Mouse (Mus musculus) frontal cortex, adult 2 months (tissue): ENCODE results near the gene Pabpc4. TPM values are rescaled to one million over a fixed set of nuclear protein-coding genes. Genes with fewer than 3 reads are reported as not detected.
"Not testable (repeated sequence)": the region's sequence is repeated elsewhere in the genome, so short reads cannot be mapped to it uniquely, and the experiment has no call there.

Experiments
- DNase-seq, 2 experiments: peaks; one replicate each; pipeline ENCODE4 v3.0.0; 2022; ENCODE audit warnings: low spot score in 1 of 2; ENCODE audit errors: extremely low spot score in 1 of 2
- polyA plus RNA-seq: library from polyadenylated mRNA; depleted of rRNA; stranded (reverse); fragments of >200 nt; gene quantifications from 2 replicates; pipeline ENCODE4 v1.2.3, GENCODE M21; 2012

Gene Pabpc4
- polyA plus RNA-seq, 1 experiment, result 39.4 TPM

DNA sequence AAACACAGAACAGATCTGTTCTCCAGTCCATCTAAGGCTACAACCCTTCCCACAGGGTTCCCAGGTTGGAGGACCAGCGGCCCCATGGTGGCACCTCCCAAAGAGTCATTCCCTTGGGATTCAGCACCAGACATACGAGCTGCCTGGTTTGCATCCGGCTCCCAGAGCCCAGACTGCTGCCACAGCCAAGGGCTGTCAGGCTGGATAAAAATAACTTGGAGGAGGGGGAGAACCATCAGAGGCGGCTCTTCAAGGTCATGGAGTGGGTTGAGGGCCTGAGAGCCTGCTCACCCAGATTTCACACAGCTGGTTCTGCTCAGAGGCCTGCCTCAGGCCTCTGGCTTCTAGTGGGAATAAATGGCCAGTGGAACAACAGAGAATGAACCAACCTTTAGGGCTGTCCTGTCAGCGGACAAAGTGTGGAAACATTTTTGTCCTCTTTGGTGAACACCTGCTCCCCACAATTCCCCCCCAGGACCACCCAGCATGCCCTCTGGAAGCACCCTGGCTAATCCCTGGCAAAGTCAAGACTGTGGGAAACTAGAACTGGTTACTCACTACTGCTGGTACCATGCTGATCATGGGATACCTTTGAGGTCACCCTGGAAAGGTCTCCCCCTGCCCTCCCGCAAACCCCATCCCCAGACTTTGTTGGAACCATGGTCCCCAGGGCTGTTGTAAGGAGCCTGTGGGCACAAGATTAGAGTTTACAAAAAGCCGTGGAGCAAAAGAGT is 14.8 kb upstream of the Pabpc4 start:
- DNase-seq, result no peak

DNA sequence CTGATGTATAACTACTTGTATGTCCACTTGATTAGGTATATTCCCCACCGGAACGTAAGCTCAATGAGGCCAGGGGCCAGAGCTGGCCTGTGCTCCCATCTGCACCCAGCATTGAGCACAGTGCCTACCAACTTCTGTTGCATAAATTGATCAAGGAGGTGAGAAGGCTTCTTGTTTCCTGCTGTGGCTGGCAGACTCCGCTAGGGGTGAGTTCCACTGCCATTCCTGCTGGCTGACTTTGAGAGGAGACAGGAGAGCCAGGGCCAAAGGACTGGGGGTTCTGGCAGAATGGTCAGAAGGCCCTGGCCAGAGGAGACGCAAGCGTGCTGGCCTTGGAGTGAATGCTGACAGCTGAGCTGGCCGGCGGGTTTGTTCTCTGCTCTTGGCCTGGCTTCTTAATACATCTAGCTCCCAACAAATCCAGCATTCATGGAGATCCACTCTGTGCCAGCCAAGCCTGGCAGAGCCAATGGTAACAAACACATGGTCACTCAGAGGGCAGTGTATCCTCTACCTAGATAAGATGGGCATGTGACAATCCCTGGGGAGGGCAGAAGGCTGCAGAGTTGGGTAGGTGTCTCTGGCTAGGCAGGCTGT is 13.1 kb upstream of the Pabpc4 start:
- DNase-seq, result peak; percentile 68 to 72

DNA sequence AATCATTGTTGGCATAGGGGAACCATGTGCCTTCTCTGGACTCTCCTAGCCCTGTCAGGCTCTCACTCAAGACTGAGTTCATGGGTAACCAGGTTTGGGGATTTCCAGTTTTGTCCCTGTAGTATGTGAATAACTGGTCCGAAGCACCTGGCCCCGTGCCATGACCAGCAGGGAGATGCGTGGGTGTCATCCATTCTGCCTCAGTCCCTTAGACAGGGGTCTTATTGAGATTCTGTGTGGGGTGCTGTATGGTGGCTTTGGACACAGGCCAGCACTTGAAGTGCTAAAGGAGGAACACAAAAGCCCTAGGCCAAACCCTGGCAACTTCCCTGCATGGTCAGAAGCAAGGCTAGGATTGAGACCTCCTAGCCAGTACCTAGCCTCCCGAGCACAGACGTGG is 9.9 kb upstream of the Pabpc4 start:
- DNase-seq, result no peak

DNA sequence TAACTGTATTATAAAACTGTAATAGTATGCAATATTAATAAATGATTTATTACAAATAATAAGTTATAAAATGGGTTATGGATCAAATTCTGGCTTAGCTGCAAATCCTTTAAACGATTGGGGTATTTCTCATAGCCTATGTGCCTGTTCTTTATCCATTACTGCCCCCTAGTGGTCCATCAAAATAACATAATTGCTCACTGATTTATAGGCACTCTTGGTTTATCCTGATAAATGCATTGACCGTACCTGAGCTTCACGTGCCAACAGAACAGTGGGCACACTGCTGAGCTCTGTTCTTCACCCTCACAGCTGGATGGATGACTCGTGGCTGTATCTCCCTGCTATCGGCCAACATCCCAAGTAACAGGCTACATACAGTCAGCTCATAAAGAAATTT is 7.5 kb upstream of the Pabpc4 start:
- peak in 1 of 2 experiments; percentile 86 for DNase-seq

DNA sequence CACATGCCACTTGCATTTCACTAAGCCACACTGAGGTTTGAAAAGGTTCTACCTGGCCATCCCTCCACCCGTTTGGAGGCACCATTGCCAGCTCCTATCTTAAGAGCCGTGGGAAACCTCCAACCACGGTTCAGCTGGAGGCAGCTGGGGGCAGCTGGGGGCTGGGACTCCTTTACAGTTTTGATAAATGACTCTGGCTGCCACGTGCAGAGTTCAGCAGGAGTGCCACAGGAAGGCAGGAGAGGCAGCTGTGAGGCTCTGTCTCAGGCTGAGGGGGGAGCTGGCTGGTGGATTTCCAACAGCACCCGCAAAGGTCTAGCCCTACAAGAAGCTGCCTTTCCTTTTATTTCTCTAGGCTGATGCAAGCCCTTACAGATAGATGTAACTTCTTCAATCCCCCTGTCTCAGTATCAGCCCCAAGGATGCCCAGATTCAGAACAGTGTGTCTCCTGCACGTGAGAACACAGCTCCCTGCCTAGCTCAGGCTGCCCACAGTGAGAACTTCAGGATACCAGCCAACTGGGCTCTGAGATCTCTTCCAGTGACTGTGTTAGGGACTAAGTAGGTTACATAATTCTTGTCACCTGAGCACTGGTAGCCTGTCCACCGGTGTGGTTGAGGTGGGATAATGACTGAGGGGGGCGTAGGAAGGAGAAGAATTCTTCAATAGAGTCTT is 1.9 kb upstream of the Pabpc4 start:
- no peak for DNase-seq

DNA sequence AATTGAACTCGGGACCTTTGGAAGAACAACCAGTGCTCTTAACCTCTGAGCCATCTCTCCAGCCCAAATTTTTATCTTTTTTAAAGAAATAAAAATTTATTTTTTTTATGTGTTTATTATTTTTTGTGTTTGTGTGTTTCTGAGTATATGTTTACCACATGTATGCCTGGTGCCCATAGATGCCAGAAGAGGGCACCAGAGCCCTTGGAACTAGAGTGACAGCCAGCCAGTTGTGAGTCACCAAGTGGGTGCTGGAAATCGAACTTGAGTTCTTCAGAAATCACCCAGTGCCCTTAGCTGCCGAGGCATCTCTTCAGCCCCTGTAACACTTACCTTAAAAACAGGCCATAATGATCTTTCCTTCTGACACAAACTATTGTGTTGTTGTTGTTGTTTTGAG is 8.9 kb downstream of the Pabpc4 start:
- DNase-seq, result no peak

DNA sequence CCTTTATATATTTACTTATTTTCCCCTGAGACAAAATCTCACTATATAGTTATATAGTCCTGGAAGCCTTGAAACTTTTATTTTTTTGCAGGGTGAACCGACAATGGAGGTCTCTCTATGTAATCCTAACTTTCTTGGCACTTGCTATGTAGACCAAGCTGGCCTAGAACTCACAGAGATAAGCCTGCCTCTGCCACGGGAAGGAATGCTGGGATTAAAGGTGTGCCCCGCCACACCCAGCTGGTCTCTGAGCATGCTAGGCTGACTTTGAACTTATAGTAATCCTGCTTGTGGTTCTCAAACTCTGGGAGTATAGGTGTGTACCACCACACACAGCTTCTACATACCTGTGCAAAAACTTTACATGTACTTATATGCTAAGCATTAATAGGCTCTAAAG is 18.0 kb downstream of the Pabpc4 start:
- no peak for DNase-seq

DNA sequence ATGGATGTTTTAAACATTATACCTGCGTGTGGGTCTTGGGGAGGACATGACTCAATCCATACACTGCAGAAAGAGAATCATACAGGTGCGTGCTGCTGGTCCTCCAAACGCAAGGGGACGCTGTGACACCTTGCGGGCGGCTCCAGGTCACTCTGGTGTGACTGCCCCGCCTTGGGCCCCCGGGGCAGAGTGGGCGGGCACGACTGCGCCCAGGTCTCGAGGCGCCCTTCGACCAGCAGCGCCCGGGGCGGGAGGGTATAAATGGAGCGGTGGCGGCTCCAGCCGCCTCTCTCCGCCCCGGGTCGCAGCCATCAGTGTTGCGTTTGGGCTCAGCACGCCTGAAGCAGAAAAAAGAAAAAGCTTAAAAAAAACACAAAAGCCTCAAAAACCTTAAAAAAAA is 20.3 kb downstream of the Pabpc4 start:
- peak; percentile 58 to 88 for DNase-seq

DNA sequence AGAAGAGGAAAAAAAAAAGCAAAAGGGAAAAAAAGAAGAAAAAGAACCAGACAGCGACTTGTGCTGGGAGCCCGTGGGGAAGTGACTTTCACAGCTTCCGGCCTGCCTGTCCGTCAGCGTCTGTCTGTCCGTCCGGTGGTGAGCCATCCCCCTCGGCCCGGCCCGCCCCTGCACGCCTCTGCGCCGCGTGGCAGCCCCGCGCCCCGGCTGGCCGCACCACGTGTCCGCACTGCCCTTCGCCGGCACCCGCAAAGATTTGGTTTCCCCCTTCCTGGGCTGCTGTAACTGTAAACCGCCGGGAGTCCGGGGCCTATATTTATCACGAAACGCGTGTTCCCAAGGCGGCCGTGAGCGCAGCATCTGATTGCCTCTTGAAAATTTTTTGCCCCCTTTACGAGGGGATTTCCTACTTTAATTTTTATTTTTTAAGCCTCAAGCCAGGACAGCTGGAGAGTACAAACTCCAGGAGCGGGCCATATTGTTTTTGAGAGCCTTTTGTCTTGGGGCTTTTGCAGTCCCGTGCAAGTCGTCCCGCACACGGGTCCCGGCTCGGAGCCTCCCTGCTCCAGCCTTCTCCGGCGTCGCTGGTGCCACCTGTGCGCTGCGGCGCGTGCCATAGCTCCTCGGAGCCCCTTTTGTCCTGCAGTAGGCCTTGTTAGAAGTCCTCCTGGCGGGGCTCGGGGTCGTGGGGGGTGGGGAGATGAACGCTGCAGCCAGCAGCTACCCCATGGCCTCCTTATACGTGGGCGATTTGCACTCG is 20.9 kb downstream of the Pabpc4 start:
- not testable (repeated sequence) for DNase-seq

DNA sequence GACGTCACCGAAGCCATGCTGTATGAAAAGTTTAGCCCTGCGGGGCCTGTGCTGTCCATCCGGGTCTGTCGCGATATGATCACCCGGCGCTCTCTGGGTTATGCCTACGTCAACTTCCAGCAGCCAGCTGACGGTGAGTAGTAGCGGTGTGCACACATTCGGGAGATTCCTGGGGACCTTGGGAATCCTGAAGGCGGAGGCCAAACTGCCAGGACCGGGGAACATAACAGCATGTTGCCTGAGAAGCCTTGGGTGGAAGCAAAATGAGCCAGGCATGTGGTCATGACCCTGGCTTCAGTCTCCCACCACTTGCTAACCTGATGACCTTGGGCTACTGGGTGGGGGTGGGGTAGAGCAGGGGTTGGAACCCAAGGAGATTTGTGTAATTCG is 21.5 kb downstream of the Pabpc4 start:
- peak in 1 of 2 experiments; percentile 25 for DNase-seq

DNA sequence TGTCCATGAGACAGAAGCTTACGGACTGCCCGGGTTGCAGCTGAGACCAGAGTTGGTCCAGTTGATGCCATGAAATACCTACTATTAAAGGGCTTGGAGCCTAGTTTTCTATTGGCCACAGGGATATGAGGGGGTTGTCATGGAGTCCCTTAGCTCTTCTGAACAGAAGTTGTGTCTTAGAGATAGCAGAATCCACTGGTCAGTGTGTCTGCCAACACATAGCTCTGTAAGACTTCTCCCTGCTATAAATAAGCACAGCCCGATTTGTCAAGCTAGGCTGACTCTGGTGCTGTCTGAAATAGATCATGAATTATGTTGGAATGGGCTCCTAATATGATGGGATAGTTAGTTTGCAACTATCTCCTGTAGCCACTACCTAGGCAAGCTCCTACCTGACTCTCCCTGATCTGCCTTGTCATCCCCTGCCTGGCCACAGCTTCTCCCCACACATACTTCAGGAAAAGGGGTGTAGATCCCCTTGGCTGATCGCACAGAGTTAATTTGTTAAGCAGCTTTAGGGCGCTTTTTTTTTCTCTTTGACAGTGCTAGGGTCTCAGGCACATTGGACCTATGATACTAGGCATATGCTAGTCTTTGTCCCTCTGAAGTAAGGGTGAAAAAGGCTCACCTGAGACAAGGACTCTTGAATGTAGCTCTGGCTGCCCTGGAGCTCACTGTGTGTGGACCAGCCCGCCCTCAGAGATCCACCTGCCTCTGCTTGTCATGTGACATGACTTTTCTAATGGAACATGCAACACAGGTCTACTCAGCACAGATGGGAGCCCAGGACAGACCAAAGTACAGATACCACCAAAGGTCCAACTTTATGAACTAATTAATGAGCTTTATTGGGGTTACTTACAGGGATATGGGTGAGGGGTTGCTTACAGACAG is 22.8 kb downstream of the Pabpc4 start:
- DNase-seq, result no peak

DNA sequence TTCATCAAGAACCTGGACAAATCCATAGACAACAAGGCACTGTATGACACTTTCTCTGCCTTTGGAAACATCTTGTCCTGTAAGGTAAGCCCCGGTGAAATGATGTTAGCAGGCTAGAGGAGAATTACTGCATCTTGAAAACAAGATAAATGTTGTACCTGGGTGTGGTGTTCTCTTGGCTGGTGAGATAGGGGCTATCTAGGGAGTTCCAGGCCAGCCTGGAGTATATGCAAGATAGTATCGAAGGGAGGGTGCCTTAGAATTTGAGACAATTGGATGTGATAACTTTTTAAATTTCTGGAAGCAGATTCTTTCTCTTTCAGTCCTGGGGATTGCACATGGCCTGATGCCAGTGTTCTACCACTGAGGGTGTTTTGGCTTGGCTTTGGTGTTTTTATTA is 24.6 kb downstream of the Pabpc4 start:
- DNase-seq, result no peak

DNA sequence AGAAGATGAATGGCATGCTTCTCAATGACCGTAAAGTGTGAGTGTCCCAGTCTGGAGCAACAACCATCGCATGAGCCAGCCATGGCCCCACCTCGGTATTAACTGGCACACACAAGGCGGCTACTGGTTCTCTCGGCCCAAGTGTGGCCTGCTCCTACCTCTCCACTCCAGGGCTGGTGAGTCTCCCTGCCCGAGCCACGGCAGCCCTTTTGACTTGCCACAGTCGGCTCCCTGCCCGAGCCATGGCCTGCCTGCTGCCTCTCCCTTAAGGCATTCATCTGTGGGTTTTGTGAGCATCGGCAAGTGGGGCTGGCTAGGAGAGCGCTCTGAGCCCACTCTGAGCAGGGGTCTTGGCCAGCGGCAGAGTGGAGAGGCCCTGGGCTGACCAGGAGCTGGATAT is 26.9 kb downstream of the Pabpc4 start:
- DNase-seq, result no peak

DNA sequence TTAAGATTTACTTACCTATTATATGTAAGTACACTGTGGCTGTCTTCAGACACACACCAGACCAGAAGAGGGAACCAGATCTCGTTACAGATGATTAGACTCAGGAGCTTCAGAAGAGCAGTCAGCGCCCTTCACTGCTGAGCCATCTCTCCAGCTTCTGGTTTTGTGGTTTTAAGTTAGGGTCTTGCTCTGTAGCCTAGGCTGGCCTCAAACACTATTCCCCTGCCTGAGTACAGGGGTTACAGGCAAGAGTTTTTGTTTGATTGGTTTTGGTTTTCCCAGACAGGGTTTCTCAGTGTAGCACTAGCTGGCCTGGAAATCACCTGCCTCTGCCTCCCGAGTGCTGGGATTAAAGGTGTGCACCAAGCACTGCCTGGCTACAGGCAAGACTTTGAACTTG is 30.2 kb downstream of the Pabpc4 start:
- no peak for DNase-seq

DNA sequence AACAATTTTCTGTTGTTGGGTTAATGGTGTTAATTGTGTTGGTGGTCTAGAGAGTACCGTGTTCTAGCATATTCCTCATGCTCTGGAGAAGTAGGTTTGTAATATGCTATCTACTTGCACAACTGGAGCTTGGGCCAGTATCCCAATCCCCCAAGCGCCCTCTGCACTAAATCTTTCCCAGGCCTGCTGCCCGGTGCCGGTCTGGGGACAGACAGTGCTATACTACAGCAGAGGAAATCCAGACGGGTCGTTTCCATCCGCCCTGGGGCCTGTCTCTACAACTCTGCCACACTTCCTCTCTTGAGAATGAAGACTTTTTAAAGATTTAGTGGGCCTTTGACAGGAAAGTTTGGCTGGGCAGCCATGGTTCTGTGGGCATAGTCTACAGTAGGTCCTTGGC is 30.8 kb downstream of the Pabpc4 start:
- DNase-seq, result no peak

DNA sequence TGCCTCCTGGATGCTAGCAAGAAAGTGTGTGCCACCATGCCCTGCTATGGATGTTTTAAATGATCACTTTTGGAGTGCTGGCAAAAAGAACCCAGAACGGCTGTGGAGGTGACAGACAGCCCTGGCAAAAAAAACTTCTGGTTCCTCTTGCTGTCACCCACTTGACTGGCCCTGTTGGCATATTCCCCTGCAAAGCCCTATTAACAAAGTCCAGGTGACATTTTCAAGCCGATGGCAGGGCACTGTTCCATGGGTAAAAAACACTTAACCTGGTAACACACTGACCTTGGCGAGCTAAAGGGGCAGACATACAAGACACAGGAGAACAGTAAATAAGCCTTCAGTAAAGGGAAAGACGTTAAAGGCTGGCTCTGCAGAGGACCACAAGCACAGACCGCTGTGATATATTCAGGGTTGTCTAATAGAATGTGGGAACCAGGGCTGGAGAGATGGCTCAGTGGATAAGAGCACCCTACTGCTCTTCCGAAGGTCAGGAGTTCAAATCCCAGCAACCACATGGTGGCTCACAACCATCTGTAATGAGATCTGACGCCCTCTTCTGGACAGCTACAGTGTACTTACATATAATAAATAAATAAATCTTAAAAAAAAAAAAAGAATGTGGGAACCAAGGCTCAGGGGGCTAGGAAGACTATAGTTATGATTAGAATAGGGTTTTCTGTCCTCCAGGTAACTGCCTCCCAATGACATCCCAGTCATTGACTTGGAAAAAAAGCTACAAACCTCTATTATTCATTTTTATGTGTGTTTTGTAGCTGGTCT is 31.7 kb downstream of the Pabpc4 start:
- DNase-seq, result no peak

DNA sequence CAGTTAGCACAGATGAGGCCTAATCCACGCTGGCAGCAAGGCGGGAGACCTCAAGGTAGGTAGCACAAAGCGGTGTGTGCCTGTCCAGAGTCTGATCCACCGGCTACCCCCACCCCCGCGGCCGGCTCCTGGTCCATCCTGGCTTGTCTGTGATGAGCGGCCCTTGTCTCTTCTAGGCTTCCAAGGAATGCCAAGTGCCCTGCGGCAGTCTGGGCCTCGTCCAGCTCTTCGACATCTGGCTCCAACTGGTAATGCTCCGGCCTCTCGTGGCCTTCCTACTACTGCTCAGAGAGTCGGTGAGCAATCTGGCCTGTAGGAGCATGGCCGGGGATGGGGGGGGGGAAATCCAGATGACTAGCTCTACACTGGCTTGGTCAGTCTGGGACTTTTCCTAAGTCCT is 32.9 kb downstream of the Pabpc4 start:
- not testable (repeated sequence) for DNase-seq

DNA sequence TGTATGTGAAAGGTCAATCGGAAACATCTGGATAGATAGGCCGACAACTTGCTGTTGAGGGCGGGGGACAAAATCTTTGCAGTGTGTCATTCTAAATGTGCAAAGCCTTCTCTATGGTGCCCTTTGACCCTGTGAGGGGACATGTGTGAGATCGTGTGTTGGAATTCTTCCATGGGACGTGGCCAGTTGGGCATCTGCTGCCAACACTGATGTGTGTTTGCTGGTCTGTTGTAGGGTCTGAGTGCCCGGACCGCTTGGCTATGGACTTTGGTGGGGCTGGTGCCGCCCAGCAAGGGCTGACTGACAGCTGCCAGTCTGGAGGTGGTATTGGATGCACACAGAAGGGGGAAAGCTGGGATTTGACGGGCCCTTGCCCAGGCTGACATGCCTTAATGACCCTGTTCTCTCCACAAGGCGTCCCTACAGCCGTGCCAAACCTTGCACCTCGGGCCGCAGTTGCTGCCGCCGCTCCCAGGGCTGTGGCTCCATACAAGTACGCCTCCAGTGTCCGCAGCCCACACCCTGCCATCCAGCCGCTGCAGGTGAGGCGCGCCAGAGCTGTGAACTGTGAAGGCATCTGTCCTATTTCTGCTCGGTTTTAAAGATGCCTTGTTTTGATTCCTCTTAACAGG is 33.5 kb downstream of the Pabpc4 start:
- DNase-seq, result no peak

DNA sequence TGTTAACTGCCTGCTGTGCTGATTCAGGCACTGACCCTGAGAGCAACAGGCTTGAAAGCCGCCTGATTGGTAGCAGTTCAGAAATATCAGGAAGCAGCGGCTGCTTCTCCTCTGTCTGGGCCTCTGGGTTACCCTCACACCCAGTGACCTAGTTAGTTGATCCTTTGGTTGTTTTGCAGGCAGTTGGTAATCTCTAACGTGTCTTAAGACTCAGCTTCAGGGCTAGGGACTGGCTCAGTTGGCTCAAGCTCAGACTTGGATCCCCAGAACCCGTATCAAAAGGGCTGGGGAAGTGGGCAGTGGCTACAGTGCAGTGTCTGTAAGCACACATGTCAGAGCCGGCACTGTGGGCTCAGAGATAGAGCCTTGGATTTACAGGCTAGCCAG is 34.0 kb downstream of the Pabpc4 start:
- no peak for DNase-seq
